In the genomic region with DNA sequence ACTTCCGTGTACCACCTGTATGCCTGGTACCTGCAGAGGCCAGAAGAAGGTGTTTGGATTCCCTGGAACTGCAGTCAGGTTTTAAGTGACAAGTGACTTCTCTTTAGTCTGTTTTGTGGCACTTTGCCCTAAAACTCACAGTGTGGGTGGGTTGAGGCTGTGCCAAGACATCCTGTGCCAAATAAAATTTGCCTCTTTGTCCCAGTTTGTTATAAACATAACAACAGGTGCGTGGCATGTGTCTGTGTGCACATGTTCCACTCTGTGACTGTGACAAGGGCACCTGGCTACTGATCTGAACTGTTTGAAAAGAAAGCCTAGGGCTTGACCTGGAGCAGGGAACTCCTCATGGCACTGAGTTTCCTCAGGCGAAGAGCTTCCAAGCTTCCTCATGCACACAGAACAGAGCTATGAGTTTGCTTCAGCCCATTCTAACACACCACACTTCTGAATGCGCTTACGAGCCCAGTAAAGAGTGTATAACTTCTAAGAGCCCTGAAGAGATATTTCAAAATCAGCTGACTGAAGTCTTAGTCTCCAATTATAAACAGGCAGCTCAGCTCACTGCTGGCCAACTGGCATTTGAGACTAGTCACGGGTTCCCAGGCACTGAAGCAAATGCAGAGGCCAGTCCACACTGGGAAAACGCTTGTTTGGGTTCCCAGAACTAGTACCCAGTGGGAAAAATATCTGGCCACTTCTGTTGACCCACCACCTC, we compare ENCODE assay signal across 12 mouse cellular contexts. TPM values are rescaled to one million over a fixed set of nuclear protein-coding genes. Genes with fewer than 3 reads are reported as not detected.
DNase-seq lines count a peak whose midpoint lies in the region; ATAC-seq and TF ChIP-seq lines count a peak whose summit lies in the region.
"Had no signal": no experiment of that assay in that cellular context is flagged by ENCODE, and none has a peak within 500 bp of the region (broad histone marks: within the 10 kb centered on the region; RNA-seq: fewer than 3 reads in every experiment).

No protein-coding gene starts in this region.

- no peaks in the 10 kb centered on the region for H3K9me3 ChIP-seq in heart, embryonic 14.5 days (ENCODE audit: control insufficient read depth, low read length)
- no peaks in the 10 kb centered on the region for H3K9me3 ChIP-seq in liver, embryonic 11.5 days (ENCODE audit: control insufficient read depth, low read length)
- H3K9me3 ChIP-seq: forebrain, embryonic 15.5 days; limb, embryonic 13.5 days had no signal

- H3K27me3 ChIP-seq in heart, embryonic 14.5 days (ENCODE audit: control insufficient read depth, insufficient read depth, low read length) = no peaks in the 10 kb centered on the region
- no peaks in the 10 kb centered on the region for H3K27me3 ChIP-seq in liver, embryonic 11.5 days (replicated peaks; ENCODE audit: control insufficient read depth, insufficient read depth, low read length)
- H3K27me3 ChIP-seq: forebrain, embryonic 15.5 days; limb, embryonic 13.5 days had no signal

- intact Hi-C loops in left cerebral cortex, adult 2 months (cut with DNase I) = no loop called here

- H3K9ac ChIP-seq in heart, embryonic 14.5 days (ENCODE audit: low read length) = no peak overlapping the region
- no peak overlapping the region for H3K9ac ChIP-seq in liver, embryonic 11.5 days (ENCODE audit: low read depth, low read length)
- H3K9ac ChIP-seq: forebrain, embryonic 15.5 days; limb, embryonic 13.5 days had no signal

- H3K4me2 ChIP-seq in heart, embryonic 14.5 days (ENCODE audit: low read length) = no peak overlapping the region
- no peak overlapping the region for H3K4me2 ChIP-seq in liver, embryonic 11.5 days
- H3K4me2 ChIP-seq: forebrain, embryonic 15.5 days; limb, embryonic 13.5 days had no signal

- TF ChIP-seq CTCF in left cerebral cortex, adult 2 months (IDR thresholded peaks at IDR 0.05) = no peak

- DNase-seq in kidney, adult 18-20 months = peak; percentile 24
- no peak for DNase-seq in kidney, postnatal 4 days
- DNase-seq in lung, postnatal 36 days = peak; percentile 59
- DNase-seq in right cerebral cortex, postnatal 14 days = no peak
- DNase-seq in liver, embryonic 11.5 days (ENCODE audit: low spot score) = no peak
- no peak for DNase-seq in left cerebral cortex, adult 2 months (ENCODE audit: extremely low spot score in 1 of 2, low spot score in 2 of 2)
- DNase-seq: cerebellum, postnatal 36 days had no signal

- WGBS in heart, embryonic 14.5 days = 63% methylated on average over 7 of the region's 7 CpGs
- 78% methylated on average over 7 of the region's 7 CpGs for WGBS in liver, embryonic 11.5 days

- peaks cover 5% of the 10 kb centered on the region; the same call in 1 of the 2 replicates for H3K4me1 ChIP-seq in brown adipose tissue, adult 24 weeks (ENCODE audit: control insufficient read depth, insufficient read depth, insufficient read length, low read length)
- peaks cover 7 to 11% of the 10 kb centered on the region in 2 experiments for H3K4me1 ChIP-seq in heart, embryonic 14.5 days (ENCODE audit: control insufficient read depth in 2 of 2, insufficient read depth in 2 of 2, low read length in 2 of 2)
- H3K4me1 ChIP-seq in liver, embryonic 11.5 days (replicated peaks; ENCODE audit: control insufficient read depth, insufficient read depth, low read length) = no peaks in the 10 kb centered on the region
- H3K4me1 ChIP-seq: forebrain, embryonic 15.5 days; limb, embryonic 13.5 days had no signal

- ATAC-seq in heart, embryonic 14.5 days (ENCODE audit: insufficient number of reproducible peaks, insufficient read depth, low FRiP score, low read depth) = peak; percentile 64
- no peak for ATAC-seq in liver, embryonic 11.5 days (replicated peaks; ENCODE audit: low FRiP score)
- ATAC-seq: CD4-positive, CD25-positive, alpha-beta regulatory T cell, adult 4 months; forebrain, embryonic 15.5 days had no signal

- peaks cover 53% of the 10 kb centered on the region for H3K36me3 ChIP-seq in heart, embryonic 14.5 days (ENCODE audit: control insufficient read depth, insufficient read depth, low read length)
- no peaks in the 10 kb centered on the region for H3K36me3 ChIP-seq in liver, embryonic 11.5 days (ENCODE audit: control insufficient read depth, insufficient read depth, low read length)
- H3K36me3 ChIP-seq: forebrain, embryonic 15.5 days; limb, embryonic 13.5 days had no signal

- H3K4me3 ChIP-seq in brown adipose tissue, adult 24 weeks (ENCODE audit: insufficient read depth, low read depth, low read length) = no peak overlapping the region
- H3K4me3 ChIP-seq in heart, embryonic 14.5 days (ENCODE audit: control insufficient read depth in 1 of 2, insufficient read depth in 1 of 2, low read depth in 1 of 2, low read length in 2 of 2) = no peak overlapping the region
- H3K4me3 ChIP-seq in liver, embryonic 11.5 days (ENCODE audit: low read depth, low read length) = no peak overlapping the region
- no peak overlapping the region for H3K4me3 ChIP-seq in left cerebral cortex, adult 2 months
- H3K4me3 ChIP-seq: forebrain, embryonic 15.5 days; limb, embryonic 13.5 days had no signal

- H3K27ac ChIP-seq in brown adipose tissue, adult 24 weeks (replicated peaks; ENCODE audit: low read depth, low read length) = peak overlapping the region; percentile 74
- H3K27ac ChIP-seq in heart, embryonic 14.5 days (replicated peaks in 1 of 2; ENCODE audit: control insufficient read depth in 1 of 2, insufficient read depth in 1 of 2, low read depth in 2 of 2, low read length in 2 of 2) = peak overlapping the region; percentile 71
- H3K27ac ChIP-seq in liver, embryonic 11.5 days (ENCODE audit: low read depth, low read length) = no peak overlapping the region
- H3K27ac ChIP-seq in left cerebral cortex, adult 2 months = no peak overlapping the region
- H3K27ac ChIP-seq: forebrain, embryonic 15.5 days; limb, embryonic 13.5 days had no signal

RNA-seq across cellular contexts. Expression of a gene that starts 34.3 kb away (rescaled TPM):
- polyA plus RNA-seq in brown adipose tissue, adult 24 weeks (2012; ENCODE audit: insufficient read depth, insufficient read length, missing spikeins) = 9.4 and 12.2 TPM in 2 replicates
- 22.9 and 27.1 TPM in 2 replicates for polyA plus RNA-seq in heart, embryonic 14.5 days (2014; fragmentation: Nextera tagmentation; extraction: Ambion mirVana)
- 3.5 and 3.6 TPM in 2 replicates for polyA plus RNA-seq in liver, embryonic 11.5 days (2014; fragmentation: Nextera tagmentation; extraction: Ambion mirVana)
- 1 to 10 TPM; 4.0 to 4.7 TPM for total RNA-seq in left cerebral cortex, adult 2 months (2021)
- polyA plus RNA-seq: CD4-positive, CD25-positive, alpha-beta regulatory T cell, adult 4 months had no signal

Comparison
In these comparisons a context has a peak if more than half of its experiments do, and no peak if none do; other contexts are left out.
1. DNase-seq: peak in kidney, adult 18-20 months (single experiment) and lung, postnatal 36 days (single experiment); none in kidney, postnatal 4 days (0 of 2), right cerebral cortex, postnatal 14 days (single experiment), liver, embryonic 11.5 days (single experiment) and left cerebral cortex, adult 2 months (0 of 2).
2. H3K27ac ChIP-seq: peak in brown adipose tissue, adult 24 weeks (single experiment) and heart, embryonic 14.5 days (2 of 2); none in liver, embryonic 11.5 days (single experiment) and left cerebral cortex, adult 2 months (single experiment).